Comparison of ENCODE assay signal across 21 mouse cellular contexts in the genomic region with DNA sequence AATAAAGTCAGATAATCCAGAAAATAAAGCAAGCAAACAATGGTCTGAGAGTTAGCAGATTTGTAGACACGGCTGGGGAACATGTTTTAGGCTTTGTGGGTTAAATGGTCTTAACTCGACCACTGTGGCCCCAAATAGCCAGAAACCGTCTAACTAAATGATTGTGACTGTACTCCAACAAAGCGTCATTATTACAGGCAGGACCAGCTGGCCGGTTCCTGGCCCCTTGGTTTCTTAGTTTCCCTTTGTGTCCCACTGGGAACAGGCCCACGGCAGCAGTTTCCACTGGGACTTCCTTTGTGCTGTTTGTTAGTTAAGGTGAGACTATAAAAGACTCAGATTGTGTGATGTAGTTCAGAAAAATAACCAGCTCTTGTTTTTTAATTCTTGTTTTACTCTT. TPM values are rescaled to one million over a fixed set of nuclear protein-coding genes. Genes with fewer than 3 reads are reported as not detected.
DNase-seq lines count a peak whose midpoint lies in the region; ATAC-seq and TF ChIP-seq lines count a peak whose summit lies in the region.
"Had no signal": no experiment of that assay in that cellular context is flagged by ENCODE, and none has a peak within 500 bp of the region (broad histone marks: within the 10 kb centered on the region; RNA-seq: fewer than 3 reads in every experiment).

No protein-coding gene starts in this region.

- WGBS in forebrain, embryonic 10.5 days: 80% methylated on average over 6 of the region's 6 CpGs
- 17% methylated on average over 6 of the region's 6 CpGs for WGBS in forebrain, postnatal 0 days
- WGBS in neural tube, embryonic 11.5 days: 53% methylated on average over 6 of the region's 6 CpGs
- WGBS in forebrain, embryonic 13.5 days: 25% methylated on average over 6 of the region's 6 CpGs
- WGBS in limb, embryonic 12.5 days: 33% methylated on average over 6 of the region's 6 CpGs

- DNase-seq in forebrain, embryonic 10.5 days (ENCODE audit: extremely low spot score, low spot score): no peak
- DNase-seq in forebrain, postnatal 0 days: no peak
- DNase-seq in neural tube, embryonic 11.5 days (ENCODE audit: low spot score): no peak
- no peak for DNase-seq in neural tube, embryonic 10.5 days (ENCODE audit: extremely low spot score, low spot score)
- DNase-seq in heart, adult 8-10 months (ENCODE audit: low spot score): no peak
- no peak for DNase-seq in lung, postnatal 36 days
- DNase-seq: adrenal gland, postnatal 36 days; cerebellum, adult 9-10 months; gastrocnemius, postnatal 14 days; heart, adult 18-20 months; heart, postnatal 36 days; kidney, adult 9 months; kidney, postnatal 25 days; layer of hippocampus, adult 9-11 months; liver; lung, postnatal 14 days had no signal

- H3K4me2 ChIP-seq in forebrain, postnatal 0 days (ENCODE audit: low read depth): no peak overlapping the region
- no peak overlapping the region for H3K4me2 ChIP-seq in neural tube, embryonic 11.5 days (ENCODE audit: low read depth)
- no peak overlapping the region for H3K4me2 ChIP-seq in forebrain, embryonic 13.5 days
- H3K4me2 ChIP-seq in limb, embryonic 12.5 days: no peak overlapping the region
- H3K4me2 ChIP-seq: embryonic facial prominence, embryonic 12.5 days had no signal

- H3K27ac ChIP-seq in forebrain, embryonic 10.5 days: peak overlapping the region; percentile 44; the same call in 1 of the 2 replicates
- H3K27ac ChIP-seq in forebrain, postnatal 0 days (ENCODE audit: low read depth, low read length): no peak overlapping the region
- H3K27ac ChIP-seq in neural tube, embryonic 11.5 days (ENCODE audit: low read depth, low read length): 0 out of 2 replicates have a peak overlapping the region, but pooled peaks have one; percentile 10
- H3K27ac ChIP-seq in forebrain, embryonic 13.5 days: peak overlapping the region; percentile 58; the same call in 1 of the 2 replicates
- H3K27ac ChIP-seq in limb, embryonic 12.5 days: peak overlapping the region; percentile 74
- H3K27ac ChIP-seq: embryonic facial prominence, embryonic 12.5 days had no signal

- no peaks in the 10 kb centered on the region for H3K27me3 ChIP-seq in forebrain, embryonic 10.5 days (ENCODE audit: poor library complexity, severe bottlenecking)
- H3K27me3 ChIP-seq in forebrain, postnatal 0 days (ENCODE audit: insufficient read depth, low read length): no peaks in the 10 kb centered on the region
- H3K27me3 ChIP-seq in neural tube, embryonic 11.5 days (ENCODE audit: control insufficient read depth, insufficient read depth, low read length): no peaks in the 10 kb centered on the region
- H3K27me3 ChIP-seq in forebrain, embryonic 13.5 days: no peaks in the 10 kb centered on the region
- H3K27me3 ChIP-seq in limb, embryonic 12.5 days: no peaks in the 10 kb centered on the region
- H3K27me3 ChIP-seq: embryonic facial prominence, embryonic 12.5 days; megakaryocyte, embryonic 14.5 days had no signal

- no peak overlapping the region for H3K9ac ChIP-seq in forebrain, postnatal 0 days
- H3K9ac ChIP-seq in neural tube, embryonic 11.5 days (ENCODE audit: low read length): no peak overlapping the region
- H3K9ac ChIP-seq in forebrain, embryonic 13.5 days: no peak overlapping the region
- H3K9ac ChIP-seq in limb, embryonic 12.5 days (replicated peaks): no peak overlapping the region
- H3K9ac ChIP-seq: embryonic facial prominence, embryonic 12.5 days had no signal

- peaks cover 27% of the 10 kb centered on the region for H3K4me1 ChIP-seq in forebrain, embryonic 10.5 days
- peaks cover 4% of the 10 kb centered on the region; the same call in 1 of the 2 replicates for H3K4me1 ChIP-seq in forebrain, postnatal 0 days (ENCODE audit: insufficient read depth)
- peaks cover 4% of the 10 kb centered on the region; the same call in 1 of the 2 replicates for H3K4me1 ChIP-seq in neural tube, embryonic 11.5 days (ENCODE audit: control insufficient read depth, insufficient read depth, low read length)
- H3K4me1 ChIP-seq in forebrain, embryonic 13.5 days: peaks cover 40% of the 10 kb centered on the region
- peaks cover 27% of the 10 kb centered on the region for H3K4me1 ChIP-seq in limb, embryonic 12.5 days (replicated peaks)

- no peak for ATAC-seq in forebrain, postnatal 0 days
- no peak for ATAC-seq in neural tube, embryonic 11.5 days (ENCODE audit: insufficient read depth, low FRiP score, low TSS enrichment)
- no peak for ATAC-seq in forebrain, embryonic 13.5 days
- ATAC-seq in limb, embryonic 12.5 days (ENCODE audit: insufficient number of reproducible peaks, insufficient read depth, low FRiP score, low TSS enrichment, low read depth): no peak
- ATAC-seq: CD4-positive, CD25-positive, alpha-beta regulatory T cell, adult 4 months had no signal

- no peak overlapping the region for H3K4me3 ChIP-seq in forebrain, embryonic 10.5 days
- no peak overlapping the region for H3K4me3 ChIP-seq in forebrain, postnatal 0 days (ENCODE audit: low read depth, low read length)
- no peak overlapping the region for H3K4me3 ChIP-seq in neural tube, embryonic 11.5 days (ENCODE audit: low read depth, low read length)
- no peak overlapping the region for H3K4me3 ChIP-seq in forebrain, embryonic 13.5 days
- no peak overlapping the region for H3K4me3 ChIP-seq in limb, embryonic 12.5 days (replicated peaks)
- H3K4me3 ChIP-seq: embryonic facial prominence, embryonic 12.5 days; megakaryocyte, embryonic 14.5 days had no signal

- TF ChIP-seq CTCF in forebrain, postnatal 0 days (IDR thresholded peaks at IDR 0.05; ENCODE audit: low read depth): no peak

- no peaks in the 10 kb centered on the region for H3K9me3 ChIP-seq in forebrain, embryonic 10.5 days
- no peaks in the 10 kb centered on the region for H3K9me3 ChIP-seq in forebrain, postnatal 0 days (ENCODE audit: low read length)
- no peaks in the 10 kb centered on the region; the same call in 1 of the 2 replicates for H3K9me3 ChIP-seq in neural tube, embryonic 11.5 days (ENCODE audit: control insufficient read depth, low read length)
- H3K9me3 ChIP-seq in forebrain, embryonic 13.5 days (replicated peaks): no peaks in the 10 kb centered on the region
- no peaks in the 10 kb centered on the region for H3K9me3 ChIP-seq in limb, embryonic 12.5 days
- H3K9me3 ChIP-seq: embryonic facial prominence, embryonic 12.5 days; megakaryocyte, embryonic 14.5 days had no signal

- peaks cover 50% of the 10 kb centered on the region for H3K36me3 ChIP-seq in forebrain, embryonic 10.5 days (replicated peaks)
- H3K36me3 ChIP-seq in forebrain, postnatal 0 days (ENCODE audit: insufficient read depth): peaks cover 40% of the 10 kb centered on the region
- H3K36me3 ChIP-seq in neural tube, embryonic 11.5 days (ENCODE audit: control insufficient read depth, insufficient read depth, low read length): peaks cover 7% of the 10 kb centered on the region
- H3K36me3 ChIP-seq in forebrain, embryonic 13.5 days (ENCODE audit: poor library complexity, severe bottlenecking): peaks cover 39% of the 10 kb centered on the region
- H3K36me3 ChIP-seq in limb, embryonic 12.5 days: peaks cover 41% of the 10 kb centered on the region

RNA-seq across cellular contexts. Expression of gene Enoph1, which starts 18.9 kb away (rescaled TPM):
- 62.8 and 66.9 TPM in 2 replicates for polyA plus RNA-seq in forebrain, embryonic 10.5 days (2016; fragmentation: Nextera tagmentation; extraction: Ambion mirVana)
- 66.5 and 67.6 TPM in 2 replicates for total RNA-seq in forebrain, postnatal 0 days (2014; rRNA removed)
- 49.7 and 58.6 TPM in 2 replicates for polyA plus RNA-seq in forebrain, postnatal 0 days (2015; fragmentation: Nextera tagmentation; extraction: Ambion mirVana)
- 48.2 and 48.5 TPM in 2 replicates for polyA plus RNA-seq in neural tube, embryonic 11.5 days (2014; fragmentation: Nextera tagmentation; extraction: Ambion mirVana)
- polyA plus RNA-seq in forebrain, embryonic 13.5 days (2015; fragmentation: Nextera tagmentation; extraction: Ambion mirVana): 47.8 and 49.2 TPM in 2 replicates
- polyA plus RNA-seq in limb, embryonic 12.5 days (2016; fragmentation: Nextera tagmentation; extraction: Ambion mirVana): 48.2 and 52.1 TPM in 2 replicates
- 1 to 10 TPM; 5.7 to 8.6 (median 8.3) TPM for total RNA-seq in heart, adult 8-10 months (2022)

RNA-seq across cellular contexts. Expression of gene Hnrnpdl, which starts 19.3 kb away (rescaled TPM):
- polyA plus RNA-seq in forebrain, embryonic 10.5 days (2016; fragmentation: Nextera tagmentation; extraction: Ambion mirVana): 246 and 247 TPM in 2 replicates
- total RNA-seq in forebrain, postnatal 0 days (2014; rRNA removed): 176 and 207 TPM in 2 replicates
- 236 and 246 TPM in 2 replicates for polyA plus RNA-seq in forebrain, postnatal 0 days (2015; fragmentation: Nextera tagmentation; extraction: Ambion mirVana)
- polyA plus RNA-seq in neural tube, embryonic 11.5 days (2014; fragmentation: Nextera tagmentation; extraction: Ambion mirVana): 271 and 289 TPM in 2 replicates
- polyA plus RNA-seq in forebrain, embryonic 13.5 days (2015; fragmentation: Nextera tagmentation; extraction: Ambion mirVana): 260 and 282 TPM in 2 replicates
- polyA plus RNA-seq in limb, embryonic 12.5 days (2016; fragmentation: Nextera tagmentation; extraction: Ambion mirVana): 257 and 266 TPM in 2 replicates
- total RNA-seq in heart, adult 8-10 months (2022): 10 to 100 TPM; 43.4 to 74.6 (median 60.0) TPM
